Mouse (Mus musculus) right cerebral cortex, postnatal 25 days (tissue): ENCODE measurements around the gene 1110008P14Rik.

Experiments
- DNase-seq: peaks from one replicate; pipeline ENCODE4 v3.0.0; 2022

Gene 1110008P14Rik

DNA sequence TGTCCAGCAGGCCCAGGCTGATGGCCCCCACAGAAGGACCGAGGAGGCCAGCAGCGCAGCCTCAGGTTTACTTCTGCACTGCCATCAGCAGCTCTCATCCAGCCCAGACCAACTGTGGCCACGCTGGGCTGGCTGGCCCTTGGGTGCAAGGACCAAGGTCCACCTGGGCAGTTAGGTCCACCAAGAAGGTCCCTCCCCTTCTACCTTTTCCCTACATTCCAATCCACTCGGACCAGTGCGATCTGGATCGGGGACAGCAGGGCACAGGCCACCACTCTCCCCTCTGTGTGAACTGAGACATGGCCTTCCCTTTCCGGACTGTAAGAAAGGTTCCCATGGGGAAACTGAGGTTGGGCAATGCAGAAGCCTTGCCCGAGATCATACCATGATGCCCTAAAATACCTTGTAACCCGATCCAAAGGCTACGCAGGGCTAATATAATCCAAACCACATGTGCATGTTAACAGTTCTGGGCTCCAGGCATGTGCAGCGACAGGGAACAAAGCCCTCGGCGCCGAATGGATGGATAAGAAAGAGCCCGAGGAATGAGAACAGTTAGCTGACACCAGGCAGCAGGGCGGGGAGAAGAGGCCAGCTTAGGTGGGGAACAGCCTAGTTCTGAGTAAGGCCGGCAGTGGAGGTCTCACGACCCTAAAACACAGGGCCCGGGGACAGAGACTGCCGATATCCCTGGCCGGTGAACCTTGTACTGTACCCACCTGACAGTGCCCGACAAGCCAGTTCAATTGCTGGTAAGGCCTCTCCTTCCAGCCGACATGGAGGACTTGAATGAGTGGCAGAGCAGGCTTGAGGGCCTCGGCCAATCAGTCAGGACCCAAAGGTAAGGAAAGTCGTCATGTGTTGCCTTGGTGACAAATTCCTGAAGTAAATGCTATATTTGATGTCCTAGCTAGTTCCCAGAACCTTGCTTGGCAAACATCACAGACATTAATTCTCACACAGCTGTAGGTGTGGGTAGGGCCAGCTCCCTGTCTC is 27.0 kb upstream of the 1110008P14Rik start:
- no peak for DNase-seq

DNA sequence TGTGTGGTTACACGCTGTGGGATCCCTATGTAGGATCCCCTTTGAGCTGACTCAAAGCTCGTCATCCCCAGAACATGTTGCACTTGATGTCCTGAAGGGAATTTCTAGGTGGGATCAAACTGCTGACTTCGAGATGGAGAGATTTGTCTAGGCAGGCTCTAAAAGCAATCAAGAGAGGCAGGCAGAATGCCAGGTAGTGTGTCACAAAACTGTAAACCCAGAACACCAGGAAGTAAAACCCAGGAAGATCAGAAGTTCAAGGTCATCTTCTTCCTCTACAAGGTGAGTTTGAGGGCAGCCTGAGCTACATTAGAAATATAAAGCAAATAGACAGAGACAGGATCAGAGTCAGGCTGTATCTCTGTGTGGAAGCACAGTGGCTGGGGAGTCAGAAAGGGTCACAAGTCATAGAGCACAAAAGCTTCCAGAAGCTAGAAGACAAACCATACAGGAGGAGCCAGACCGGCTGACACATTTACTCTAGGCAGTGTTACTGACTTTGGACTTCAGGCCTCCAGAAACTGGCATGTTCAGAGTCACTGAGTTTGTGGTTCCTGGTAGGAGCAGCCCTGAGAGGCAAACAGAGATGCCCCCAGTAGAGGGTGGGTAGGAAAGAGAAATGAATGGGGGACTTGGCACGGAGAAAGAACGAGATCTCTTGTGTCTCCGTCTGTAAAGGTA is 25.5 kb upstream of the 1110008P14Rik start:
- DNase-seq = no peak

DNA sequence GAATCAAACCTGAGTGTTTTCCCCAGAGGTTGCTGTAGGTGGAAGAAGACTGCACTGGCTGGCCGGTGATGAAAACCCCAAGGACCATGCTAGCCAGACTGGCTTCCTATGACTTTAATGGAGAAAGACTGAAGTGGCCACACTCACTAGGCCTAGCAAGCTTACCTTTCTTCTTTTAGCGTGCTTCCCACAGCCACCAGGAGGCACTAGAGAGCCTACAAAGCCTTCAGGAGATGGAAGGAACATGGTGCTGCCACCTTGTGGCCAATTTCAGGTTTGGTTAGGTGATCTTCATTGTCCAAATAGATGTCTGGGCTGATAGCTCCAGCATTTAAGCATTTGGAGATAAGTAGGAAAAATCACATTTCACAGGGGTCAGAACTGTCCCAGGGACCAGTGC is 22.9 kb upstream of the 1110008P14Rik start:
- peak; percentile 87 for DNase-seq

DNA sequence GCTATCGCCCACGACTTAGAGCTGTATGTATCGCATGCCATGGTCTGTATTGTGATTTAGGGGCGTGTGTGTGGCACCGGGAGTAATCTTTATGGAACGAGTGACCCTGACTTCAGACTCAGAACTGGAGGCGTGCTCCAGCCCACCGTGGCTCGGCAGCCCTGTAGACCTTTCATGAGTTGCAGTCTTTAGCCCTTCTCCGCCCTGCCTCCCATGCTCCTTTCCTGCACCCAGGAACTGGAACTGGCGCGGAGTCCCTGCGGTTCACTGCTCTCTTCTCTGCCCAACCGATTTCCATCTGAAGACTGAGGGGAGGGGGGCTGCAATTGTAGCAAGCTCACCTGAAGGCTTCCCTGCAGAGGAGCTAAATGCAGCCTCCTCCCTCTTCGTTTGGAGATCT is 15.0 kb upstream of the 1110008P14Rik start:
- DNase-seq = no peak

DNA sequence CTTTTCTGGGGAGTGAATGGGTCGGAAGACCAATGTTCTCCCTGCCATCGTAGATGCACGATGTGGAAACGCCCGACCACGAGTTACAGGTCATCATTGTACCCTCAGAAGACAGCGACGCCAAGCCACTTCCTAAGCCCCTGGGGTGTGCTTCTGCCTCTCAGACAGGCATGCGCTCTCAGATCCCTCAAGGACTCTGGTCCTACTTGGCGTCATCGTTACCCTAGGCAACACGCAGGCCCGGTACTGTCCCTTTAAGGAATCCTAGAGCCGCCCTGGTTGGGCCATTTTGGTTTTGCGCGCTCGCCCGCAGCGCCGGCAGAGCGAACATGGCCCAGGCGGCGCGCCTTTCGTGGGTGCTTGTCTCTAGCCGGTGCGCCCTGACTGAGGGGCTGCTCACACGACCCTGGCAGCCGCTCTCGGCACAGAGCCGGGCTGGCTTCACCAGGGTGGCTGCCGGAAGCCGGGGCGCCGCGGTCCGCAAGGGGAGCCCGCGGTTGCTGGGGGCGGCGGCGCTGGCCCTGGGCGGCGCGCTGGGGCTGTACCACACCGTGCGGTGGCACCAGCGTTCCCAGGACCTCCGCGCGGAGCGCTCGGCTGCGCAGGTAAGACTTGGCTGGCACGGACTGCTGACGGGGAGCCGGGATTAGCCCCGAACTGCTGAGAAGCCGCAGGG is 14.3 kb upstream of the 1110008P14Rik start:
- peak; percentile 94 for DNase-seq

DNA sequence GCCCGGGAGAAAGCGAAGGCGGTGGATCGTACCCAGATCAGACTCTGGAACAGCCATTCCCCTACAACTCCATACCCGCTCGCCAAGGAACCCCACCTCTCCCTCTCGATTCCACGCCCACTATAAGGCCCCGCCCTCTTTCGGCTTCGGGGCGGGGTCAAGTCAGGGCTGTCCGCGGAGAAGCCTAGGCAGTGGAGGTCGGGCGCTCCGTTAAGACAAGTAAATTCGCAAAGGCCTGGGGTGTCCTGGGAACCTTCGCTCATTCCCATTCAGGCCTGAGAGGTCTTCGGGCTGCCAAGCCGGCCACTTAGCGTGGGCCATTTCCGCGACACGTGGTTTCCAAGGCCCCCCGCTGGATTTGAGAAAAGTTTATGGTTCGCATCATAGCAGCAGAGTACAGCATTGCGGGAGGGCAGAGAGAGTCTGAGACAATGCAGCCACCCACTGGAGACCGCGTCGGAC is 13.8 kb upstream of the 1110008P14Rik start, which contains the start of gene Ptges2:
TSS of gene Ptges2 (plus strand) at position 413 of the 462 bp plus-strand sequence.
- DNase-seq = peak; percentile 93

DNA sequence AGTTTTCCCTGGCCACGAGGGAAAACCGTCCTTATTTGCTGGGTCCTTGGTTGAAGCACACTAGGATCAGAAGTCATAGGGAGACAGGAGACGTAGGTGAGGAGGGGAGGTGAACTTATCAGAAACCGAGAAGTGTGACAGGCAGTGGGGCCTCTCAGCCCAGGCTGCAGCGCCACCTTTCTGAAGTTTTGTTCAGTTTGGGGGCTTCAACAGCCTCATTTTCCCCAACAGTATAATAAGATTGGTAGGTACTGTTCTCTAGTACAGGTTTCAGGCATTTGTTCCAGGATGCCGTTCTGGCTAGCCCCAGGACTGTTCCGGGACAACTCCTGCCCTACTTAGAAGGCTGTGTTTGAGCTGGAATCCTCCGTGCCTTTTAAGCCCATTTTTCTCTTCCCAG is 13.2 kb upstream of the 1110008P14Rik start:
- DNase-seq = peak; percentile 42

DNA sequence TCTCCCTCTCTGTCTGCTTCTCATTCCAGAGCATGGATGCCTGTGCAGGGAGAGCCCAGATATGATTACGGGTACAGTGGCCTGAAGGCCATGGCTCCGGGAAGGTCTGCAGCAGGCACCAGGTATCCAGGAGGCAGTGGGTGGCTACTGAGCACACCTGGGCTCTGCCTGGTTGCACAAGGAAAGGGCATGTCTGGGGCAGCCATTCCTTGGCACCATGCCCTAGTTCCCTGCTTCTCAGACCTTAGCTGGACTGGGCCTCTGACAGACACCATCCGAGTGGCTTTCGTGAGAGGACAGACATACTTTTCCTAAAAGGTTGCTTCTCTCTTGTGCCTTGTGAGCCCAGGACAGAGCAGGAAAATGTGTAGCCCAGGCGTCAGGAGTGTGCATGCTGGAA is 10.3 kb upstream of the 1110008P14Rik start:
- no peak for DNase-seq

DNA sequence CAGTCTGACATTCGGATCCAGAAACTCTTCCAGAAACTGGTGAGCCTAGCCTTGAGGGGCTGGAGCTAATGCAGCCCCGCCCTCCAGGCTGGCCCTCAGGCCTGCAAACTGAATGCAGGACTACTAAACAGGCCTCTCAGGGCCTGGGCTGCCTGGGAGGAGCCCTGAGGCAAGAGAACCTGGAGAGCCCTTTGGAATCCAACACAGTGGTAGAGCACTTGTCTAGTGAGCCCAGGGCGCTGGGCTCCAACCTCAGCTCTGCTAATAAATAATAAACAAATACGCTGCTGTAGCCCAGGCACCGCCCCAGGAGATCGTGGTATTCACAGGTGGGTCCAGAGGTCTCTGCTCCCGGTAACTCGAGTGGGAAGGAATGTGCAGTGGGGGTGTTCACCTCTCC is 9.1 kb upstream of the 1110008P14Rik start:
- DNase-seq = no peak

DNA sequence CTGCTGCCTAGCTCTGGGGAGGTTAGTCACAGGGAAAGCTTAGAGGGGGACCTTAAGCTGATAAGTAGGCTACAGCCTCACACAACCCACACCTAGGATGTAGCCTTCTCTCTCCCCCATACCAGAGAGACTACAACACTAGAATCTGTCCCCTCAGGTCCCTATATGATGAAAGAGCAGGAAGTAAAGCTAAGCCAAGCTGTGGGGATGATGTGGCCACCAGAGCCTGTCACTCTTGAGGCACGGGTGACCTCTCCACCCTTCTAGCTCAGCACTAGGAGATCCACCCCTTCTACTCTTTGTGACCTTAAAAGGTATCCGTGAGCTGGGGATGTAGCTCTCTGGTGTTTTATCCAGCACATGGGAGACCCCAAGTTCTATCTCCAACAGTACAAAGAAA is 7.4 kb upstream of the 1110008P14Rik start:
- DNase-seq = no peak

DNA sequence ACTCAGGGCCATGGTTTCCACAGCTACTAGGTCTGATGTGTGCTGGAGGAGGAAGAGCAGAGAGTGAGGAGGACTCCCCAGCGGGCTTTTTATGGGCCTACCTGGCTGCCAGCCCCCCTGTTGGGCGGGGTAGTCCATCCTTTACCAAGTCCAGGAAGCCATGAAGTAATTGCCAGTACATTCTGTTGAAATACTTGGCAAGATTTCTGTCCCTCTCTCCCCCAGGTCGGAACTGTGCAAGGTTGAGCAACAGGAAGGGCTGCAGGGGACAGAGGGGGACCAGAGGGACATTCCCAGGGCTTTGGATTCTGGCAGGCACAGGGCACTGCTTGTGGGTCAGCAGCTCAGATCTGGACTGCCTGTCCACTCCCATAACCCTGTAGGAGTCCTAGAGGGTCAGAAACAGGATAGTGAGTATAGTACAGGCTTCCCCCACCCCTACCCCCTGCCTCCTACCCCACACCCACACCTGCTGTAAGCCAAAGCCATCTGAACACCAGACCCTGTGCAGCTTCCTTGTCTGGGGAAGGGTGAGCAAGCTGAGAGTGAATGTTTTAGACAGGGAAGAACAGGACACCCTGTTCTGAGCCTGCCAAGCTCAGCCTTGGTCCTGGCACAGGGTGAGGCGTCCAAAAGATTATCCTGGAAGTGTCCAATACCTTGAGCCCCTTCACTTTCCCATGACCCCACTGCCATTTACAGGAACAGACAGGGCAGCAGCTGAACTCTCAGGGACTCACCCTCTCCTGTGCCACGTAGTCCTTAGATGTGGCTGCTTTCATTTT is 6.2 kb upstream of the 1110008P14Rik start, which contains the start of gene Lcn2:
TSS of gene Lcn2 (minus strand) at position 547 of the 785 bp plus-strand sequence.
- no peak for DNase-seq

DNA sequence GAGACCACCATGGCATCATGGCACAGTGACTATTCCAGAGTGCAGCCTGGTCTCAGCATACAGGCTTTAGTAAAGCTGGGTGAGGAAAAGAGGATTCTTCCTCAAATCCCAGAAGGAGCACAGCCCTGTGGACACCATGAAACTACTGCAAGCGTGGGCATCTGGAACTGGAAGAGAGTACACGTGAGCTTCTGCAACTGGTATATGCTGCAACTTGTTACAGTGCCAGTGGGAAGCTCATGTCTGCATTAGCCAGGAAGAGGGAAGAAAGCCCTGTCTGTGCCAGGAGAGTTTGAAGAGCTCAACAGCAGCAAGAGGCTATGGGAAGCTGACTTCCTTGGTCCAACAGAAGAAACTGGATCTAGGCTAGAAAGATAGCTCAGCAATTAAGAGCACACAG is 951 bp upstream of the 1110008P14Rik start:
- no peak for DNase-seq

DNA sequence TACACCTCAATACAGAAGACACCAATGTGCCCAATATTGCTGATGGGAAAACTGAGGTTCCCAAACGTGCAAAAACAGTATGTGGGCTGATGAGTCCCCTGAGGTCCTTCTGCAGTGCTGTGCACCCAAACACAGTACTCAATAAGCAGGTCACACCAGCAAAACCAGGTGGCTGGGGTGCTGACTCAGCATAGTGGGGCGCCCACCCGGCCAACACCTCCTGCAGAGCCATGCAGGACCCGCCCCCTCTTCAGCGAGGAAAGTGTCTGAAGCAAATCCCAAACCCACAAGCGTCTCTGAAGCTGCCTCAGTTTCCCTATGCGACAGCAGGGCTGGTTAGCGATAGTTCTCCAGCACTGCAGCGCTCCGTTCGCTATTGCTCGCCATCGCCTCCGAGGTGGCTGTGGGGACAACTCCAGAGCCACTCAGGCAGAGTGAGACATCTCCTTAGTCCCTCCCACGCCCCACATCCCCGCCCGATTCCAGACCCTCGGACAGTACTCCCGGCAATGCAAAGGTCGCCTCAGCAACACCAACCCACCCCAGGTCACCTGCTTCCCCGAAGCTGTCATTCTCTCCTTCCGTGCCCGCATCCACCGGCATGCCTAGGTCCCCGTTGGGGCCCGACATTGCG is 480 bp downstream of the 1110008P14Rik start:
- no peak for DNase-seq

DNA sequence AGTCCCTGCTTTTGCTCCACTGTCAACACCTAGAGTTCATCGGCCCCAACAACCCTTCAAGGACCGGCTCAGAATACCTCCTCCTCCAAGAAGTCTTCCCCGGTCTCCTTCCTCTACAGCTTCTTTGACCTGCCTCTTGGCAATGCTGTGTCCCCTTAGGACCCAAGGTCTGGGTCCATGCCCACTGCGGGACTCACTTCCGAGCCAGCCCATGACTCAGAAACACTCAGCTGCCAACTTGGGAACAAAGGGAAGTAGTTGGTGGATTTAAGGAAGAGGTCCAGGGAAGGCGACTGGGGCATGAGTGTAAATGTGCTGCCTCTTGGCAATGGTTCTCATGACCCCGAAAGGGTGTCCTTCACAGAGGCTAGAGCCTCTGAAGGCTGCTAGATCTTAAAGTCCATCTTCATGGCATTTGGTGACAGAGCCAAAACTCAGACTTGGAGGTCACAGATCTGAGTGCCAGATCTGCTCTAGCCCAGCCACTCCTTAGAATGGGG is 1.7 kb downstream of the 1110008P14Rik start:
- no peak for DNase-seq

DNA sequence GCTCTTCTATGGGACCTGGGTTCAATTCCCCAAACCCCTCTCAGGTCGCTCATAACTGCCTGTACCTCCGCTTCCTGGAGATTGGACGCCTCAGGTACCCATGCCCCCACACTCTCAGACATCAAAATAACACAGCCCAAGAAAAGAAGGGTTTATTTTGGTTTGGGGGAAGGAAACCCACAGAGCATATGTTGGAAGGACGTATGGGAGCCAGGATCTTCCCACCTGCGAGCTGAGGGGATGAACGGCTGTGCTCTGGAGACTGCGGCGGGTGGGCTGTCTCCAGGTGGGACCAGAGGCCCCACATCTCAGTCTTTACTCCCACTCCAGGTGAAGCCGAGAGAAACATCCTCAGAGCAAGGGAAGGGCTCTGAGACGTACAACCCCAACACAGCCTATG is 4.8 kb downstream of the 1110008P14Rik start:
- peak; percentile 62 for DNase-seq

DNA sequence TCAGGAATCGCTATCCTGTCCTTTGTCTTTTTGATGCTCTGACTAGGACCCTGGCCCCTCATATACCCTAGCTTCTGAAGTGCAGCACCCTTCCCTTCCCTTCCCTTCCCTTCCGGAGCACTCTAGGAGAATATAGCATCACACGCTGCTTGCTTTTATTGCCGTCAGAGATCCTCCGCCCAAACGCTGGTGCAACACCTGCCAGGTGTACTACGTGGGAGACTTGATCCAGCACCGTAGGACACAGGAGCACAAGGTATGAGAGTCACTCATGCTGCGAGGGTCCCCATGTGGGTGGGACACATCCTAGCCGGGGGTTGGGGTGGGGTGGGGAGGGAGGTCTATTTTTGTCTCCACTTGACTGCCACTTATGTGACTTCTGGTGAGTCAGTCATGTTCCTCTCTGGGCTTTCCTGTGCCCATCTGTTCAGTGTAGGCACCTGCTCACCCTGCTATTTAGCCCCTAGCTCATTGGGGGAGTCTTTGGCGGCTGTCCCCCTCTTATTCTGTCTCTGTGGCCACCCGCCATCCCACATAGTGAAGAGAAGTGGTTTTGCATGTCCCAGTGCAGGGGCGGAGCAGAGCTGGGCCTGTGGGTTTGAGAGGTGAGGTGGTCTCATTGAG is 6.3 kb downstream of the 1110008P14Rik start:
- DNase-seq = peak; percentile 63

DNA sequence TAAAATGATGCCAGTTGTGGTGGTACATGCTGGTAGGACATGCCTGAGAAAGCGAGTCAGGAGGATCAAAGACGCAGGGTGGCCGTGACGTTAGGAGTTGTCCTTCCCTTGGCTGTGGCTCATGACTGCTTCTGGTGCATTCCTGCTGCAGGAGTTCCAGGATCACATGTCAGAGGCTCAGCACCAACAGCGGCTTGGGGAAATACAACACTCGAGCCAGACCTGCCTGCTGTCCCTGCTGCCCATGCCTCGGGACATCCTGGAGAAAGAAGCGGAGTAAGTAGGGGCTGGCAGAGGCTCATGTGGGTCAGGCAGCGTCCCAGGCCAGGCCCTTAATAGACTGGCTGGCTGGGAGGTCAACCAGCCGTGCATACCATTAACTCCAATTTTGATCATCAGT is 7.5 kb downstream of the 1110008P14Rik start:
- DNase-seq = no peak

DNA sequence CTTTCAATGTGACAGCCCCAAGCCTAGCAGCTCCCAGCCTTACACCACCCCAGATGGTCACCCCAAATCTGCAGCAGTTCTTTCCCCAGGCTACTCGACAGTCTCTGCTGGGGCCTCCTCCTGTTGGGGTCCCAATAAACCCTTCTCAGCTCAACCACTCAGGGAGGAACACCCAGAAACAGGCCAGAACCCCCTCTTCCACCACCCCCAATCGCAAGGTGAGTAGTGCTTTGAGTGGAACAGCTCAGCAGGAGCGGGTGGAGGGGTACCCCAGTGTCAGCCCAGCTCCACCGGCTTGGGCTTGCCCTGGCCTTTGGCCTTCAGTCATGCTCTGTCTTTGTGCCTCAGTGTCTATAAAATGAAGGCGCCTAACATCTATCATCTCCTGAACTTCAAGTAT is 14.4 kb downstream of the 1110008P14Rik start:
- no peak for DNase-seq

DNA sequence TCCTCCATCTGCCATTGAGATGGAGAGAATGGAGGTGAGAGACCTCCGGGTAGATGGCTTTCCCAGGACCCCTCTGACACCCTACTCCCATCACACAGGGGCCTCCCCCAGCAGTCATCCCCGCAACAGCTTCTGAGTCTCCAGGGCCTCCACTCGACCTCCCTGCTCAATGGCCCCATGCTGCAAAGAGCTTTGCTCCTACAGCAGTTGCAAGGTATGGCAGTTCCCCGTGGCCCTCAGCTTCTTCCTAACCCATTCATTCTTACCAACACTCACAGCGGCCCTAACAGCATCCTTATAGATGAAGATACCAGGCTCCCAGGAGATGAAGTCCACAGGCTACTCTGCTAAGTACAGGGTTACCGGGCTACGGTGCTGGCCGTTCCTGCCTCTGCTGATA is 17.6 kb downstream of the 1110008P14Rik start:
- DNase-seq = no peak

DNA sequence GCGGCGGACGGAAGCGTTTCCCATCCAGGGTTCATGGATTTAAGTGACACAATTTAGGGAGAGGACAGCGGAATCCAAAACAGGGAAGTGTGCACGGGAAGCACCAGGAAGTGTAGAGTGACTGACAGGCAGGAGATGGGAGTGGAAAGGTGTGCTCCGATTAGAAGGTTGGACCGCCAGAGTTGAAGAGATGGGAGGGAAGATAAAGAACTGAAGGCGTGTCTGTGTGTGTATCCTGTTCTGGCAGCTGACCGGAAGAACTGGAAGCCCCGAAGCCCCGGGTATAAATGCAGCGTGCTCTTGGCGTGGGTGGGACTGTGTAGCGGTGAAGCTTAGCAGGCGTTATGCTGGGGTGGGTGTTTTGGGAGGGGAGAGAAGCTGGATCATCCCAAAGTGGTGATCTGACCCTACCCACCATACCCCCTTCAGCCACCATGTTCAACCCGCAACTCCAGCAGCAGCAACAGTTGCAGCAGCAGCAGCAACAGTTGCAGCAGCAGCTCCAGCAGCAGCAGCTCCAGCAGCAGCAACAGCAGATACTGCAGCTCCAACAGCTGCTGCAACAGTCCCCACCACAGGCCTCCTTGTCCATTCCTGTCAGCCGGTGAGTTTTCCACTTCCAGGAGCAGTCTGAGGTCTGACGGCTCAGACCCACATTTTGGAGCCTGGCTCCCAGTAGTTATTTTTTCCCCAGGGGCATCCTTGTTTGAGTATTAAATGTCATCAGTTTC is 18.2 kb downstream of the 1110008P14Rik start:
- no peak for DNase-seq
